Mouse (Mus musculus) forebrain, embryonic 16.5 days (tissue): ENCODE data around the gene Prep. TPM values are rescaled to one million over a fixed set of nuclear protein-coding genes. Genes with fewer than 3 reads are reported as not detected.
"Not testable (repeated sequence)": the region's sequence is repeated elsewhere in the genome, so short reads cannot be mapped to it uniquely, and the experiment has no call there.

Source experiments
- ATAC-seq: fragments of 200-750 bp; cut with Nextera tagmentation; 2 replicates; pipeline ENCODE4 v1.8.0; 2017; ENCODE audit warnings: mild to moderate bottlenecking, moderate library complexity
- H3K27ac ChIP-seq: fragments of 300-500 bp; sonication (generic); 2 replicates; pipeline ENCODE4 v1.5.1; 2014; ENCODE audit warnings: low read length, control low read depth
- H3K27me3 ChIP-seq: fragments of 300-500 bp; sonication (generic); replicated peaks from 2 replicates; pipeline ENCODE4 v1.6.1; 2014; ENCODE audit warnings: low read length; ENCODE audit not compliant: control insufficient read depth, insufficient read depth
- H3K36me3 ChIP-seq: fragments of 300-500 bp; sonication (generic); 2 replicates; pipeline ENCODE4 v1.6.1; 2014; ENCODE audit not compliant: control insufficient read depth, insufficient read depth
- H3K4me1 ChIP-seq: fragments of 300-500 bp; sonication (generic); replicated peaks from 2 replicates; pipeline ENCODE4 v1.6.1; 2014; ENCODE audit warnings: low read length; ENCODE audit not compliant: control insufficient read depth, insufficient read depth
- H3K4me2 ChIP-seq: fragments of 300-500 bp; sonication (generic); 2 replicates; pipeline ENCODE4 v1.6.1; 2014; ENCODE audit warnings: mild to moderate bottlenecking, low read length, control low read depth
- H3K4me3 ChIP-seq: fragments of 300-500 bp; sonication (generic); replicated peaks from 2 replicates; pipeline ENCODE4 v1.5.1; 2014; ENCODE audit warnings: mild to moderate bottlenecking, low read length, control low read depth
- H3K9ac ChIP-seq: fragments of 300-500 bp; sonication (generic); replicated peaks from 2 replicates; pipeline ENCODE4 v1.6.1; 2014; ENCODE audit warnings: low read depth, low read length, control low read depth
- H3K9me3 ChIP-seq: fragments of 300-500 bp; sonication (generic); 2 replicates; pipeline ENCODE4 v1.6.1; 2016; ENCODE audit warnings: low read length; ENCODE audit not compliant: control insufficient read depth
- WGBS: fragments of 180-500 bp; shearing (Covaris S2); extraction: QIAGEN DNeasy Blood & Tissue Kit; methylation state at CpG from one replicate; pipeline ENCODE4 v1.1.7; 2014; 5-methylcytosine and 5-hydroxymethylcytosine counted together
- polyA plus RNA-seq: library from polyadenylated mRNA; unstranded; fragments of >200 nt; fragmentation: Nextera tagmentation; extraction: Ambion mirVana; gene quantifications from 2 replicates; pipeline ENCODE4 v1.2.1, GENCODE M21; 2015

Gene Prep
- polyA plus RNA-seq, 1 experiment from 2014 or later = 20.3 TPM

DNA sequence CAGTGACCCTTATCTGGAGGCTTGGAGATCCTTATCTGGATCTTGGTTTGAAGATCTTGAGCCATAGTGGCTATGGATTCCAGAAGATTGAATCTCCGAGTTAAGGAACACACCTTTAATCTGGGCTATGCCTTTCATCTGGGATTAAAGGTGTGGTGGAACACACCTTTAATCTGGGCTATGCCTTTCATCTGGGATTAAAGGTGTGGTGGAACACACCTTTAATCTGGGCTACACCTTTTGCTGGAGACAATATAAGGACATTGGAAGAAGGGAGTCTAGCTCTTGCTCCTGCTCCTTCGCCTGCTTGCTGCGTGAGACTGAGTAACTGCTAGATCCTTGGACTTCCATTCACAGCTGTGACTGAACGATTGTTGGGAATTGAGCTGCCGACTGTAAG, 110.8 kb downstream of the Prep start, which contains the start of gene Popdc3:
Gene Popdc3 (plus strand): TSS at position 301 of the 400 bp plus-strand sequence.
- H3K27ac ChIP-seq, H3K4me1 ChIP-seq, H3K9ac ChIP-seq, H3K4me3 ChIP-seq, ATAC-seq, H3K9me3 ChIP-seq, H3K36me3 ChIP-seq, H3K4me2 ChIP-seq, H3K27me3 ChIP-seq: not testable (repeated sequence)
- no CpG with 5 or more reads among the region's 5 CpGs for WGBS

GRCm38 (mm10) chr10:45180677-45181326, 113.8 kb downstream of the Prep start:
- Histone ChIP-seq H3K36me3 (no peaks in the 10 kb centered on the region), H3K27ac (no peak overlapping the region)
- WGBS = 92% methylated on average over 4 of the region's 4 CpGs

GRCm38 (mm10) chr10:45181344-45181743, 114.3 kb downstream of the Prep start:
- Histone ChIP-seq H3K36me3 (no peaks in the 10 kb centered on the region), H3K27ac (no peak overlapping the region), H3K4me3 (no peak overlapping the region), H3K9me3 (no peaks in the 10 kb centered on the region), H3K27me3 (no peaks in the 10 kb centered on the region), H3K4me2 (no peak overlapping the region), H3K4me1 (no peaks in the 10 kb centered on the region), H3K9ac (no peak overlapping the region)
- no peak for ATAC-seq
- 83% methylated on average over 3 of the region's 3 CpGs for WGBS

More at GRCm38 (mm10) chr10:45180677-45181326, 113.8 kb downstream of the Prep start:
- Histone ChIP-seq H3K4me1 (no peaks in the 10 kb centered on the region), H3K27me3 (no peaks in the 10 kb centered on the region), H3K4me2 (no peak overlapping the region), H3K4me3 (no peak overlapping the region), H3K9ac (no peak overlapping the region), H3K9me3 (no peaks in the 10 kb centered on the region)
- ATAC-seq = no peak

DNA sequence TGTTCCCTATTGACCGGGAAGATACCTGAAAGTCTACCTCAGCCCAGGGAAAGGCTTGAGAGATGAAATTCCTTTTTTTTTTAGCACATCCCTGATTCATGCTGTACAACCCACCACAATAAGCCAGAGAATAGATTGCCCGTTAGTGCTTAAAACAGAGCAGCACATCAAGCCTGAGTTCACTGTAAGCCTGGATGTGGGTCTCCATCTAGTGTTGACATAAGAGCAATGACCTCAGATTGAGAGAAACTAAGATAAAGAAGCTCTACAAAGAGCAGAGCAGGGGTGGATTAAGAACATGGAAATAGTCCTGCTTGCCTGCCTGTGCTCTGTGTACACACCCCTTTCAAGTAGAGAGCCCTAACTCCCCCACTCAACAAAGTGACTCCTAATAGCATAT, 118.5 kb downstream of the Prep start:
- no peaks in the 10 kb centered on the region for H3K27me3 ChIP-seq
- H3K4me3 ChIP-seq = no peak overlapping the region
- WGBS = 88% methylated on average over 2 of the region's 2 CpGs
- H3K36me3 ChIP-seq = no peaks in the 10 kb centered on the region
- no peak overlapping the region for H3K9ac ChIP-seq
- no peak overlapping the region for H3K27ac ChIP-seq
- no peaks in the 10 kb centered on the region for H3K9me3 ChIP-seq
- ATAC-seq = no peak
- no peak overlapping the region for H3K4me2 ChIP-seq
- H3K4me1 ChIP-seq = no peaks in the 10 kb centered on the region

GRCm38 (mm10) chr10:45193330-45194310, 126.6 kb downstream of the Prep start:
- no peak overlapping the region for H3K27ac ChIP-seq
- ATAC-seq = no peak

DNA sequence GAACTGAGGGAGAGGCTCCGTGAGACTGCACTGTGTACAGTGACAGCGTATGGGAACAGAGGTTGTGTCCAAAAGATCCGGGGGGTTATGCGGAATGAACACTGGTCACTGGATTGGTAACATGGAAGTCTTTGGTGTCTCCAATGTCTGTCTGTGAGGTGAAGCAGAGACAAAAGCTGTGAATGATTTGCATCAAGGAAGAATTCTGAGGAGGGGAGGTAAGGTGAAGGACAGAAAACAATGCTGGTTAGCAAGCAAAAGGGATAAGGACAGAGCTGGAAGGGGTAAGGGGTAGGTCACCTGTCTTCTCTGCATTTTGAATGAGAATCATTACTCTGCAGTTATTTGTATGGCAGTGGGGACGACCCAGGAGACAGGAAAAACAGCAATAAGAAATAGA, 127.5 kb downstream of the Prep start:
- H3K4me3 ChIP-seq = no peak overlapping the region
- H3K4me1 ChIP-seq = no peaks in the 10 kb centered on the region
- no peaks in the 10 kb centered on the region for H3K9me3 ChIP-seq
- H3K27ac ChIP-seq = no peak overlapping the region
- WGBS = 83% methylated on average over 5 of the region's 5 CpGs
- no peaks in the 10 kb centered on the region for H3K36me3 ChIP-seq
- H3K27me3 ChIP-seq = no peaks in the 10 kb centered on the region
- H3K9ac ChIP-seq = no peak overlapping the region
- no peak for ATAC-seq
- H3K4me2 ChIP-seq = no peak overlapping the region

More at GRCm38 (mm10) chr10:45193330-45194310, 126.6 kb downstream of the Prep start:
- Histone ChIP-seq H3K36me3 (no peaks in the 10 kb centered on the region), H3K9me3 (no peaks in the 10 kb centered on the region), H3K27me3 (no peaks in the 10 kb centered on the region), H3K4me3 (no peak overlapping the region), H3K4me1 (no peaks in the 10 kb centered on the region), H3K9ac (no peak overlapping the region), H3K4me2 (no peak overlapping the region)
- WGBS = 58% methylated on average over 14 of the region's 14 CpGs

GRCm38 (mm10) chr10:45204582-45204981, 137.6 kb downstream of the Prep start:
- no peak overlapping the region for H3K9ac ChIP-seq

GRCm38 (mm10) chr10:45210201-45210600, 143.2 kb downstream of the Prep start:
- no peaks in the 10 kb centered on the region for H3K4me1 ChIP-seq
- no peak overlapping the region for H3K4me3 ChIP-seq
- H3K27ac ChIP-seq = no peak overlapping the region
- no peaks in the 10 kb centered on the region for H3K9me3 ChIP-seq
- no peak for ATAC-seq
- no peaks in the 10 kb centered on the region for H3K27me3 ChIP-seq
- H3K36me3 ChIP-seq = no peaks in the 10 kb centered on the region
- H3K9ac ChIP-seq = no peak overlapping the region
- no peak overlapping the region for H3K4me2 ChIP-seq

More at GRCm38 (mm10) chr10:45204582-45204981, 137.6 kb downstream of the Prep start:
- H3K4me2 ChIP-seq = no peak overlapping the region
- H3K4me1 ChIP-seq = no peaks in the 10 kb centered on the region
- no peak for ATAC-seq
- WGBS = 68% methylated on average over 1 of the region's 1 CpGs
- no peak overlapping the region for H3K4me3 ChIP-seq
- H3K27ac ChIP-seq = no peak overlapping the region
- H3K27me3 ChIP-seq = no peaks in the 10 kb centered on the region
- no peaks in the 10 kb centered on the region for H3K9me3 ChIP-seq
- no peaks in the 10 kb centered on the region for H3K36me3 ChIP-seq

DNA sequence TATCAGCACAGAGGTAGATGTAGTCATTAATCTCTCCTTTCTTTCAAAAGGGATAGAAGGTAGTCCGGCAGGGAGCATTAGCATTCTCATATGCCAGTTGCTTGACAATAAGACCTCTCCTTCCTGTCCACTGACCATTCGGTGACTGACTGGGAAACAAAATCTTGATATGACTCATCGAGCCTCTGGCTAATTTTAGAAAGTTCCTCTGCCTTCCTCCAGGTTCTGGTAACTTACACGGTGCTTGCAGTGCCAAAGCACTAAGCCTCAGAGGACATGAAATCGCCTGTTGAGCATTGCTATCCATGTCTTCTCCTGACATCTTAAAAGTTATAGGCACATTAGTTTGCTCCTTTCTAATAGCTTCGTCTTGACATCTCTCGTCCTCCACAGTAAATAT, 149.7 kb downstream of the Prep start:
- Histone ChIP-seq H3K9me3 (no peaks in the 10 kb centered on the region), H3K9ac (no peak overlapping the region), H3K4me1 (no peaks in the 10 kb centered on the region), H3K27ac (no peak overlapping the region), H3K36me3 (no peaks in the 10 kb centered on the region), H3K4me3 (no peak overlapping the region), H3K27me3 (no peaks in the 10 kb centered on the region), H3K4me2 (no peak overlapping the region)
- WGBS = 91% methylated on average over 7 of the region's 7 CpGs
- no peak for ATAC-seq
